Mouse (Mus musculus) intestine, embryonic 14.5 days (tissue): Measurements from ENCODE around the gene Gm9803. TPM values are rescaled to one million over a fixed set of nuclear protein-coding genes. Genes with fewer than 3 reads are reported as not detected.

Experiments used
- ATAC-seq: fragments of 200-750 bp; cut with Nextera tagmentation; replicated peaks from 2 replicates; pipeline ENCODE4 v1.8.0; 2017; ENCODE audit warnings: low read depth, moderate number of reproducible peaks, moderate TSS enrichment, moderate library complexity; ENCODE audit not compliant: low FRiP score, low TSS enrichment
- DNase-seq: peaks from one replicate; pipeline ENCODE4 v3.0.0-alpha.2; 2018; ENCODE audit warnings: low spot score
- H3K27ac ChIP-seq: fragments of 300-500 bp; sonication (generic); 2 replicates; pipeline ENCODE4 v1.5.1; 2014; ENCODE audit warnings: low read depth, mild to moderate bottlenecking, control low read depth
- H3K27me3 ChIP-seq: fragments of 300-500 bp; sonication (generic); replicated peaks from 2 replicates; pipeline ENCODE4 v1.6.1; 2014; ENCODE audit warnings: low read length, control low read depth; ENCODE audit not compliant: control insufficient read depth, insufficient read depth
- H3K36me3 ChIP-seq: fragments of 300-500 bp; sonication (generic); 2 replicates; pipeline ENCODE4 v1.6.1; 2014; ENCODE audit warnings: low read length, control low read depth; ENCODE audit not compliant: control insufficient read depth, insufficient read depth
- H3K4me1 ChIP-seq: fragments of 300-500 bp; sonication (generic); replicated peaks from 2 replicates; pipeline ENCODE4 v1.6.1; 2014; ENCODE audit warnings: low read length, control low read depth, mixed read lengths; ENCODE audit not compliant: control insufficient read depth, insufficient read depth
- H3K4me2 ChIP-seq: fragments of 300-500 bp; sonication (generic); 2 replicates; pipeline ENCODE4 v1.6.1; 2014; ENCODE audit warnings: low read length
- H3K4me3 ChIP-seq: fragments of 300-500 bp; sonication (generic); 2 replicates; pipeline ENCODE4 v1.5.1; 2014; ENCODE audit warnings: low read depth, low read length, control low read depth, mixed read lengths
- H3K9ac ChIP-seq: fragments of 300-500 bp; sonication (generic); 2 replicates; pipeline ENCODE4 v1.6.1; 2014; ENCODE audit warnings: mild to moderate bottlenecking, low read length
- H3K9me3 ChIP-seq: fragments of 300-500 bp; sonication (generic); 2 replicates; pipeline ENCODE4 v1.6.1; 2016; ENCODE audit warnings: low read length, control low read depth; ENCODE audit not compliant: control insufficient read depth
- WGBS: fragments of 180-500 bp; shearing (Covaris S2); extraction: QIAGEN DNeasy Blood & Tissue Kit; methylation state at CpG from one replicate; pipeline ENCODE4 v1.1.7; 2014; 5-methylcytosine and 5-hydroxymethylcytosine counted together
- polyA plus RNA-seq: library from polyadenylated mRNA; unstranded; fragments of >200 nt; fragmentation: Nextera tagmentation; extraction: Ambion mirVana; gene quantifications from 2 replicates; pipeline ENCODE4 v1.2.1, GENCODE M21; 2014

The Gm9803 gene
- polyA plus RNA-seq, 1 experiment from 2014 or later: 19.0 TPM

- Histone ChIP-seq H3K27me3 (no peaks in the 10 kb centered on the region), H3K9ac (no peak overlapping the region), H3K9me3 (no peaks in the 10 kb centered on the region; the same call in 1 of the 2 replicates), H3K27ac (no peak overlapping the region), H3K4me1 (no peaks in the 10 kb centered on the region), H3K4me3 (no peak overlapping the region), H3K36me3 (no peaks in the 10 kb centered on the region), H3K4me2 (no peak overlapping the region)
- ATAC-seq (no peak), DNase-seq (no peak)
- WGBS: 29% methylated on average over 3 of the region's 3 CpGs
Measured at GRCm38 (mm10) chr10:43550923-43551322, 27.0 kb downstream of the Gm9803 start.

GRCm38 (mm10) chr10:43551388-43551787 is 27.5 kb downstream of the Gm9803 start:
- no peaks in the 10 kb centered on the region for H3K36me3 ChIP-seq
- H3K27me3 ChIP-seq: no peaks in the 10 kb centered on the region
- 27% methylated on average over 3 of the region's 3 CpGs for WGBS
- no peak overlapping the region for H3K4me2 ChIP-seq
- DNase-seq: no peak
- H3K27ac ChIP-seq: no peak overlapping the region
- H3K4me1 ChIP-seq: no peaks in the 10 kb centered on the region
- no peak overlapping the region for H3K9ac ChIP-seq
- no peaks in the 10 kb centered on the region; the same call in 1 of the 2 replicates for H3K9me3 ChIP-seq
- no peak for ATAC-seq
- H3K4me3 ChIP-seq: no peak overlapping the region

- no peaks in the 10 kb centered on the region for H3K4me1 ChIP-seq
- 86% methylated on average over 5 of the region's 5 CpGs for WGBS
- H3K4me3 ChIP-seq: no peak overlapping the region
- H3K36me3 ChIP-seq: no peaks in the 10 kb centered on the region
- no peak overlapping the region for H3K27ac ChIP-seq
- no peaks in the 10 kb centered on the region for H3K27me3 ChIP-seq
- H3K9me3 ChIP-seq: no peaks in the 10 kb centered on the region; the same call in 1 of the 2 replicates
- no peak for ATAC-seq
- no peak overlapping the region for H3K4me2 ChIP-seq
- no peak overlapping the region for H3K9ac ChIP-seq
- DNase-seq: no peak
Measured at GRCm38 (mm10) chr10:43557630-43558165, 33.8 kb downstream of the Gm9803 start.

GRCm38 (mm10) chr10:43559313-43559712 is 35.4 kb downstream of the Gm9803 start:
- Histone ChIP-seq H3K27me3 (no peaks in the 10 kb centered on the region), H3K4me2 (no peak overlapping the region), H3K36me3 (no peaks in the 10 kb centered on the region), H3K9me3 (no peaks in the 10 kb centered on the region), H3K4me3 (no peak overlapping the region), H3K27ac (no peak overlapping the region), H3K9ac (no peak overlapping the region), H3K4me1 (no peaks in the 10 kb centered on the region)
- no peak for DNase-seq
- 75% methylated on average over 11 of the region's 11 CpGs for WGBS
- no peak for ATAC-seq

- no peaks in the 10 kb centered on the region for H3K4me1 ChIP-seq
- H3K27ac ChIP-seq: no peak overlapping the region
- H3K36me3 ChIP-seq: no peaks in the 10 kb centered on the region
- H3K9ac ChIP-seq: no peak overlapping the region
- WGBS: 30% methylated on average over 2 of the region's 2 CpGs
- DNase-seq (no peak), ATAC-seq (no peak)
- H3K4me3 ChIP-seq: no peak overlapping the region
- H3K4me2 ChIP-seq: no peak overlapping the region
- no peaks in the 10 kb centered on the region for H3K27me3 ChIP-seq
- no peaks in the 10 kb centered on the region for H3K9me3 ChIP-seq
Measured at GRCm38 (mm10) chr10:43560765-43561164, 36.9 kb downstream of the Gm9803 start.

- WGBS: 83% methylated on average over 2 of the region's 2 CpGs
- H3K4me1 ChIP-seq: no peaks in the 10 kb centered on the region
- DNase-seq: no peak
Measured at GRCm38 (mm10) chr10:43561311-43561710, 37.4 kb downstream of the Gm9803 start.

More at GRCm38 (mm10) chr10:43561311-43561710, 37.4 kb downstream of the Gm9803 start:
- no peak overlapping the region for H3K27ac ChIP-seq
- H3K36me3 ChIP-seq: no peaks in the 10 kb centered on the region
- no peaks in the 10 kb centered on the region for H3K27me3 ChIP-seq
- no peak overlapping the region for H3K4me2 ChIP-seq
- no peaks in the 10 kb centered on the region for H3K9me3 ChIP-seq
- no peak overlapping the region for H3K9ac ChIP-seq
- no peak for ATAC-seq
- no peak overlapping the region for H3K4me3 ChIP-seq

Other genes with a start within 250 kb of the Gm9803 start
- gene Bend3, start 45.3 kb upstream of the Gm9803 start, polyA plus RNA-seq: 4.2 and 5.3 TPM in 2 replicates
- 61.4 and 65.9 TPM in 2 replicates for gene 1700021F05Rik, start 16.9 kb downstream of the Gm9803 start, polyA plus RNA-seq
- 254 and 287 TPM in 2 replicates for gene Cd24a, start 54.2 kb downstream of the Gm9803 start, polyA plus RNA-seq